Mouse (Mus musculus): ENCODE measurements around the gene Asb3.
"Not testable (repeated sequence)": the region's sequence is repeated elsewhere in the genome, so short reads cannot be mapped to it uniquely, and the experiment has no call there.

Asb3 gene

GRCm38 (mm10) chr11:31001169-31001908, 116.1 kb downstream of the Asb3 start:
- DNase-seq, result peak; percentile 19 to 27

GRCm38 (mm10) chr11:31009668-31010067, 124.5 kb downstream of the Asb3 start:
- not testable (repeated sequence) for DNase-seq

- DNase-seq, result not testable (repeated sequence)
These were observed 132.2 kb downstream of the Asb3 start for GRCm38 (mm10) chr11:31017466-31017865.

- no peak for DNase-seq
These were observed 149.7 kb downstream of the Asb3 start for GRCm38 (mm10) chr11:31034958-31035357.

GRCm38 (mm10) chr11:31089973-31090372, 204.8 kb downstream of the Asb3 start:
- DNase-seq, result no peak

- DNase-seq, result no peak
These were observed 205.3 kb downstream of the Asb3 start for GRCm38 (mm10) chr11:31090478-31090978.

GRCm38 (mm10) chr11:31099519-31099918, 214.3 kb downstream of the Asb3 start:
- not testable (repeated sequence) for DNase-seq

- no peak for DNase-seq
These were observed 217.0 kb downstream of the Asb3 start for GRCm38 (mm10) chr11:31102188-31102587.

- DNase-seq, result no peak
These were observed 220.1 kb downstream of the Asb3 start for GRCm38 (mm10) chr11:31105364-31105763.

GRCm38 (mm10) chr11:31126964-31127363, 241.7 kb downstream of the Asb3 start:
- not testable (repeated sequence) for DNase-seq

- not testable (repeated sequence) for DNase-seq
These were observed 248.5 kb downstream of the Asb3 start for GRCm38 (mm10) chr11:31133726-31134125.

- not testable (repeated sequence) for DNase-seq
These were observed 249.6 kb downstream of the Asb3 start for GRCm38 (mm10) chr11:31134824-31135223.

GRCm38 (mm10) chr11:31138394-31138793, 253.2 kb downstream of the Asb3 start:
- not testable (repeated sequence) for DNase-seq

Measured in kidney, postnatal 36 days (tissue).